Mouse (Mus musculus) gastrocnemius, postnatal 25 days (tissue): ENCODE results near the gene Hp1bp3. TPM values are rescaled to one million over a fixed set of nuclear protein-coding genes. Genes with fewer than 3 reads are reported as not detected.

ENCODE experiments used
- DNase-seq: peaks from one replicate; pipeline ENCODE4 v3.0.0; 2022
- total RNA-seq, 2 experiments: library from RNA; stranded (reverse); gene quantifications; 1 replicate in 1 of 2; 2 replicates in 1 of 2; pipeline ENCODE4 v1.2.3; 2021

The Hp1bp3 gene
- total RNA-seq, 2 experiments from 2014 or later, result 45.5 to 53.0 TPM

- DNase-seq, result no peak
These were observed 6.3 kb downstream of the Hp1bp3 start for GRCm38 (mm10) chr4:138222396-138222795.

GRCm38 (mm10) chr4:138223623-138224022 lies 7.5 kb downstream of the Hp1bp3 start:
- DNase-seq, result no peak

- no peak for DNase-seq
These were observed 30.9 kb downstream of the Hp1bp3 start for GRCm38 (mm10) chr4:138246756-138247665.

DNA sequence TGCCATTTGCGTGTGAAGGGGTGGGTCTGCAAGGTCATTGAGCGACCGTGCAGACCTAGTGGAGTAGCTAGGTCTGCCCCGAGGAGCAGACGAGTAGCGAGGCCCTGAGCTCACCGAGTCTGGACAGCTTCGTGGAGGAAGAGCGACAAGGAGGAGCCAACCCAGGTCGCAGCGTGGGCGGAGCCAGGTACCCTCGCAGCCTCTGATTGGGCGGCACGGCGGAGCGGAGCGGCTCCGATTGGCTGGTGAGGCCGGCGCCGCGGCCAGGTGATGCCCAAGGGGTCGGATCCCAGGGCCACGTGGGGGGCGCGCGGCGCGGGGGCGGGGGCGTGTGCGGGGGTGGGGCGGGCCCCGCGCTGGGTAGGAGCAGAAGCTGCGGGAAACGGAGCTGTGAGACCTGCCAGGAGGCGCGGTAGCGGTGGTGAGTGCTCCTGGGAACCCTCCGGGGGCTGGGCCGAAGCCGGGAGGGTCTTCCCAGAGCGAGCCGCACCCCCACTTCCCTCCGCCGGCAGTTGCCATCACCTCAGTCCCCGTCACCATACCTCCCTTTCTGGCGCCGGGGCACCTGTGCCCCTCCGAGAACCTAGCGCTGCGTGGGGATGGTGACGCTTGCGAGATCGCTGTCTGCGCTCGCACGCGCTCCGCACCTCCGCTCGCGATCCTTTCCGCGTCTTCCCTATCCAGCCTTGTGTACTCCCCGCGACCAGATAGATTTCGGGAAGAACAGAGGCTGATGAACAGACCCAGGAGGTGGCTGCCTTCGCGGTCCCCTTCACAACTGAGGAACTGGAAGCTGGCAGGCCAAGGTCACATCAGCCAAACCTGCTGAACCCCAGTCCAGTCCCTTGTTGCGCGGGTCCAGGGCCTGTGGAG lies 34.2 kb downstream of the Hp1bp3 start, which contains the start of the genes Sh2d5 and Kif17:
Gene Sh2d5 (plus strand): TSS at position 316 of the 873 bp plus-strand sequence.
Gene Kif17 (plus strand): TSS at position 348 of the 873 bp plus-strand sequence.
- DNase-seq, result peak; percentile 63

- no peak for DNase-seq
These were observed 35.7 kb downstream of the Hp1bp3 start for GRCm38 (mm10) chr4:138251819-138252218.

- DNase-seq, result no peak
These were observed 36.1 kb downstream of the Hp1bp3 start for GRCm38 (mm10) chr4:138252231-138252630.

DNA sequence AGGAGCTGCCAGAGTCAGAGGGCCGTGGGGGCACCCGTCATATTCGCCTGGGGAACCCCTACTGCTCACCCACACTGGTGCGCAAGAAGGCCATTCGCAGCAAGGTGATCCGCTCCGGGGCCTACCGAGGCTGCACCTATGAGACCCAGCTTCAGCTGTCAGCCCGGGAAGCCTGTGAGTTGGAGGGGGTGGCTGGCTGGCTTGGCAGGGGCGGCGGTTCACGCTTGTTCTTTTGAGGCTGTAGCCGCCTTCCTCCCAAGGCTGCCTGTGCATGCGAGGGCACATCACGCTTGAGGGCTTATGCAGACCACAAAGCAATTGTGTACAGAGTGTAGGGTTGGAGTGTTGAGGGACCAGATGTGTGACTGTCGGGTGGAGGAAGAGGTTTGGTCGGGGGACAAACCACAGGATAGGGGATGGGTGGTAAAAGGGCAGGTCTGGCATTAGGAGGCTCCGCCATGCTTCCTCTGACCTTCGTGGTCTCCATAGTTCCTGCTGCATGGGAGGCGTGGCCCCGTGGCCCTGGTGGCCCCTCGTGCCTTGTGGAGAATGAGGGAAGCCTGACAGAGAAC lies 41.1 kb downstream of the Hp1bp3 start:
- no peak for DNase-seq

- DNase-seq, result no peak
These were observed 42.6 kb downstream of the Hp1bp3 start for GRCm38 (mm10) chr4:138258663-138259062.

DNA sequence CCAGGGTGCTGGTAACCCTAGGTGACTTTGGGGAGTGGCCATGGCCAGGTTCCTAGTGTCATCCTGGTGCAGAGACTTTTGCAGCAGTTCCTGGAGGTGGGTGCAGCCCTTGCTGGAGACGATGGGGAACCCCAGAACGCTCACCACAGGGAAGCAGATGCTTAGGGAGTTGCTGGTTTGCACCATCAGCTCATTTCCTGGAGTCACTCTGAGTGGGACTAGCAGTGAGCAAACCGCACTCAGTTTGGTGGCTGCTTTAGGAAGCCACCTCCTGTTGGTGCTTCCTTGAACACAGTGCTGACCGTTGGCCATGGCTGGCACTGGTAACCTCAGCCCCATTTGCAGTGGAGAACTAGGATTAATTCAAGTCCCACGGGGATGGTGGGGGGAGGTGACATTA lies 43.4 kb downstream of the Hp1bp3 start:
- no peak for DNase-seq

GRCm38 (mm10) chr4:138261843-138262681 lies 46.0 kb downstream of the Hp1bp3 start:
- peak; percentile 73 for DNase-seq

DNA sequence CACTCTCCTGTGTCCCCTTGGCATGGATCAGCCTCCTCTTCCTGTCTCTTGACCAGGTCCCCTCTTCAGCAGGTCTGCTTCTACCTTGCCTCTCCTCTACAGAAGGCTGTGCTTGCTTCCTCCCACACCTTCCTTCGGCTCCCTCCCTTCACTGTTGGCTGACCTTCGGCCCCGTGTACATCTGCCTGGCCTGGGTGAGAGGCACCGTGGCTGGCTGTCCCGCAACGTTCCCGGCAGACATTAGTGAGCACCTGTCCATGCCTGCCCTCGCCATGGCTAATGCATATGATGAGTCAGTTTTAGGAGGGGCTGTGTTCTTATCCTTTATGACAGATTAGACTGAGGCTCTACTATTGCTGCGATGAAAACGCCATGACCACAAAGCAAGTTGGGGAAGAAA lies 51.8 kb downstream of the Hp1bp3 start:
- no peak for DNase-seq

DNA sequence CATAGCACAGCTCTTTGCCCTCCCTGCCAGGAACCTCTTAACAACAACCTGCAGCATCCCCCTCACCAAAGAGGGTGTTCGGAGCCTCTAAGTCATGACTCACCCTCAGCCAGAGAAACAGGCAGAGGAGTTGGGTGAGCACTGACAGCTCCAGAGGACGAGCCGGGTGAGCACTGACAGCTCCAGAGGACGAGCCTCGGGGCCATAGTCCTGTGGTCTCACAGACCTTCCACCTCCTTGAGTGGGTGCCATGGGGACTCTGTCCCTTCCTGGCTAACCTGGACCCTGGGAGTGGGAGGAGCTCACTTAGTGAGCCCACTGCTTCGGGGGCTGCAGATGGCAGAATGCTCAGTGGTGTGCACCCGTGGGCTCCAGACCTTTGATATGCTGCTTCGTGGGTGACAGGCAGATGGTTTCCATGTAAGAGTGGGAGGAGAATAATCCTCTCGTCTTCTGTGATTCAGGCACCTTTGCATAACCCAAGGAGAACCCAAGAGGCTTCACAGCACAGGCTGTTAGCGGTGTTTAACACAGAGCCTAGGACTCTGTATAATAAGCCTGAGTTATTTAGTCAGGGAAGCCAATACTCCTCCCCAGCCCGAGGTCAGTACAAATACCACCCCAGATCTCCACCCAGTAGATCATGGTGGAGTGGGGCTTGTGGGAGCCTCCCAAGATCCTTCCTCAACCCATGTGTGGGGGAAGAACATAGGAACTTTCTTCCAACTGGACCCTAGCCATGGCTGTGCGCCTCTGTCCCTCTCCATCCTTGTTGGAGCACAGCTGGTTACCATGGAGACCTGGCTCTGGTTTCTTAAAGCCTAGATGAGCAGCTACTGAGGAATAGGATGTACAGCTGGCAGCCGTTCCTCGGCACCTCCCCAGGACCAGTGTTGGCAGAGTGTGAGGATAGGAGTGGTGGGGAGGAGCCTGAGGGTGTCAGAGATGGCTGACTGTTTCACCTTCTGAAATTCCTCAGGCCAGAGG lies 56.2 kb downstream of the Hp1bp3 start:
- peak; percentile 22 for DNase-seq

GRCm38 (mm10) chr4:138278346-138278745 lies 62.2 kb downstream of the Hp1bp3 start:
- DNase-seq, result no peak

DNA sequence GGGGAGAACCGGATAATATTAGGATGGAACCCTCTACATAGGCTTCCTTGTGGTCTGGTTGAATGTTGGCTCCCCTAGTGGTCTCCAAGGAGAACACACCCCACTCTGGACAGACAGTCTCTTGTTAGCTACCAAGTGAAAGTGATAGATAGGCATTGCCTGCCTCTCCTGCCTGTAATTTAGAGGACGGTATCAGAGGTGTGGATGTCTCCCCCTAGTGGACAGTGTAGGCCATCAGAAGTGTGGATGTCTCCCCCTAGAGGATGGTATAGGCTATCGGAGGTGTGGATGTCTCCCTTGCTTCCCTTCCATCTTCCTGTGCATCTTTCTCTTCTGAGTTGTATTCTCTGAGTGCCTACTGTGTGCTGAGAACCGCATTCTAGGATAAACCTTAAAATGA lies 66.7 kb downstream of the Hp1bp3 start:
- no peak for DNase-seq

GRCm38 (mm10) chr4:138286411-138286810 lies 70.3 kb downstream of the Hp1bp3 start:
- no peak for DNase-seq

DNA sequence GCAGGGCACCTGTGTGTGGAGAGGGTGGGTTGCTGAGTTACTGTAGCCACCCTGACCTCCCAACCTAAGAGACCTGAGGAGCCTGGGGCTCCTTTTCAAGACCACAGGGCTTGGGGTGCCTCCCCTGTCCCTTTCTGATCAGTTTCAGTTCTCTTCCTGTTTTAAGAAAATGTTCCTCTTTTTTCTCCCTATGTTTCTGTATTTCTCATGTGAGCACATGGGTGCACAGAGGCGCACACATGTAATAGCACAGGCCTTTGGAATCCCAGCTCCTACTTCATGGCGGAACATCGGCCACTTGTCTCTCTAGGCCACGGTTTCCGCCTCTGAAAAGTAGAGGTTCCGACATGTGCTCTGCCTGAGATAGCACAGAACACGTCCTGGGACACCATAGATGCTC lies 72.6 kb downstream of the Hp1bp3 start:
- no peak for DNase-seq

DNA sequence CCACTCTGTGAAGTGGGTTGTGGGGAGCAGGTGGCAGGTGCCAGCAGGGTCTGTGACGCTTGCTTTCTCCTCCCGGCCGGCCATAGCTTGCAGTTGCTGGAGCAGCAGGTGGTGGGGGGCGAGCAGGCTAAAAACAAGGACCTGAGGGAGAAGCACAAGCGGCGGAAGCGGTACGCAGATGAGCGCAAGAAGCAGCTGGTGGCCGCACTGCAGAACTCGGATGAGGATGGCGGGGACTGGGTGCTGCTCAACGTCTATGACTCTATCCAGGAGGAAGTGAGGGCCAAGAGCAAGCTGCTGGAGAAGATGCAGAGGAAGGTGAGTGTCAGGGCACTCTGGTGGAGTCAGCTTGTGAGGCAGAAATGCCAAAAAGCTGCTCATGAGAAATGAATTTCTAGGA lies 75.9 kb downstream of the Hp1bp3 start:
- DNase-seq, result no peak

GRCm38 (mm10) chr4:138293261-138293948 lies 77.3 kb downstream of the Hp1bp3 start:
- DNase-seq, result no peak

- no peak for DNase-seq
These were observed 78.0 kb downstream of the Hp1bp3 start for GRCm38 (mm10) chr4:138293949-138294550.
